Mouse (Mus musculus) embryonic facial prominence, embryonic 11.5 days (tissue): ENCODE data around the gene Tsnaxip1. TPM values are rescaled to one million over a fixed set of nuclear protein-coding genes. Genes with fewer than 3 reads are reported as not detected.

Experiments used
- ATAC-seq: fragments of 200-750 bp; cut with Nextera tagmentation; replicated peaks from 2 replicates; pipeline ENCODE4 v1.8.0; 2017; ENCODE audit warnings: low read depth; ENCODE audit not compliant: insufficient number of reproducible peaks, low FRiP score, low TSS enrichment
- DNase-seq: peaks from one replicate; pipeline ENCODE4 v3.0.0-alpha.2; 2015; ENCODE audit warnings: low spot score
- H3K27ac ChIP-seq: fragments of 300-500 bp; sonication (generic); replicated peaks from 2 replicates; pipeline ENCODE4 v1.5.1; 2014; ENCODE audit warnings: mild to moderate bottlenecking, low read depth, low read length, control low read depth
- H3K27me3 ChIP-seq: fragments of 300-500 bp; sonication (generic); 2 replicates; pipeline ENCODE4 v1.6.1; 2014; ENCODE audit warnings: mild to moderate bottlenecking, low read length, moderate library complexity, mixed read lengths; ENCODE audit not compliant: control insufficient read depth, insufficient read depth
- H3K36me3 ChIP-seq: fragments of 300-500 bp; sonication (generic); replicated peaks from 2 replicates; pipeline ENCODE4 v1.6.1; 2014; ENCODE audit warnings: low read depth, mild to moderate bottlenecking, low read length, moderate library complexity, mixed read lengths; ENCODE audit not compliant: control insufficient read depth, insufficient read depth
- H3K4me1 ChIP-seq: fragments of 300-500 bp; sonication (generic); 2 replicates; pipeline ENCODE4 v1.6.1; 2014; ENCODE audit warnings: low read length, mixed read lengths; ENCODE audit not compliant: control insufficient read depth, insufficient read depth
- H3K4me2 ChIP-seq: fragments of 300-500 bp; sonication (generic); 2 replicates; pipeline ENCODE4 v1.6.1; 2014; ENCODE audit warnings: low read depth, mild to moderate bottlenecking, control low read depth, low read length, moderate library complexity
- H3K4me3 ChIP-seq: fragments of 300-500 bp; sonication (generic); 2 replicates; pipeline ENCODE4 v1.5.1; 2014; ENCODE audit warnings: low read depth, low read length, control low read depth
- H3K9ac ChIP-seq: fragments of 300-500 bp; sonication (generic); replicated peaks from 2 replicates; pipeline ENCODE4 v1.6.1; 2014; ENCODE audit warnings: mild to moderate bottlenecking, control low read depth, low read length
- H3K9me3 ChIP-seq: fragments of 300-500 bp; sonication (generic); replicated peaks from 2 replicates; pipeline ENCODE4 v1.6.1; 2016; ENCODE audit warnings: mild to moderate bottlenecking, low read length, inconsistent platforms, mixed read lengths; ENCODE audit not compliant: control insufficient read depth
- WGBS: fragments of 180-500 bp; shearing (Covaris S2); extraction: QIAGEN DNeasy Blood & Tissue Kit; methylation state at CpG from one replicate; pipeline ENCODE4 v1.1.7; 2014; 5-methylcytosine and 5-hydroxymethylcytosine counted together
- polyA plus RNA-seq: library from polyadenylated mRNA; unstranded; fragments of >200 nt; fragmentation: Nextera tagmentation; extraction: Ambion mirVana; gene quantifications from 2 replicates; pipeline ENCODE4 v1.2.1, GENCODE M21; 2014

Gene Tsnaxip1
- polyA plus RNA-seq, 1 experiment from 2014 or later, result 0.27 TPM

GRCm38 (mm10) chr8:105794009-105794598 is 33.4 kb upstream of the Tsnaxip1 start:
- H3K4me3 ChIP-seq, result no peak overlapping the region
- ATAC-seq, result no peak
- H3K9ac ChIP-seq, result no peak overlapping the region
- H3K4me1 ChIP-seq, result no peaks in the 10 kb centered on the region
- no peaks in the 10 kb centered on the region for H3K36me3 ChIP-seq
- H3K4me2 ChIP-seq, result no peak overlapping the region
- no peak overlapping the region for H3K27ac ChIP-seq
- no peaks in the 10 kb centered on the region for H3K9me3 ChIP-seq
- WGBS, result 91% methylated on average over 3 of the region's 3 CpGs
- DNase-seq, result no peak
- no peaks in the 10 kb centered on the region for H3K27me3 ChIP-seq

GRCm38 (mm10) chr8:105795785-105796184 is 31.7 kb upstream of the Tsnaxip1 start:
- Histone ChIP-seq H3K27ac (no peak overlapping the region), H3K9me3 (no peaks in the 10 kb centered on the region), H3K4me2 (no peak overlapping the region), H3K36me3 (no peaks in the 10 kb centered on the region), H3K9ac (no peak overlapping the region), H3K4me3 (no peak overlapping the region), H3K27me3 (no peaks in the 10 kb centered on the region), H3K4me1 (no peaks in the 10 kb centered on the region)
- DNase-seq, result no peak
- WGBS, result 93% methylated on average over 1 of the region's 1 CpGs
- ATAC-seq, result no peak

GRCm38 (mm10) chr8:105798408-105798807 is 29.1 kb upstream of the Tsnaxip1 start:
- Histone ChIP-seq H3K9me3 (no peaks in the 10 kb centered on the region), H3K9ac (no peak overlapping the region), H3K4me3 (no peak overlapping the region), H3K27ac (no peak overlapping the region), H3K4me1 (no peaks in the 10 kb centered on the region), H3K4me2 (no peak overlapping the region), H3K36me3 (no peaks in the 10 kb centered on the region), H3K27me3 (no peaks in the 10 kb centered on the region)
- DNase-seq, result no peak
- ATAC-seq, result no peak
- WGBS, result 89% methylated on average over 5 of the region's 5 CpGs

- Histone ChIP-seq H3K27ac (no peak overlapping the region), H3K4me1 (no peaks in the 10 kb centered on the region), H3K4me3 (no peak overlapping the region), H3K36me3 (no peaks in the 10 kb centered on the region), H3K9me3 (no peaks in the 10 kb centered on the region), H3K9ac (no peak overlapping the region), H3K27me3 (no peaks in the 10 kb centered on the region), H3K4me2 (no peak overlapping the region)
- peak; percentile 11 for DNase-seq
- no peak for ATAC-seq
- WGBS, result 75% methylated on average over 8 of the region's 8 CpGs
Measured at GRCm38 (mm10) chr8:105799091-105799812, 28.3 kb upstream of the Tsnaxip1 start.

- Histone ChIP-seq H3K36me3 (no peaks in the 10 kb centered on the region), H3K4me2 (no peak overlapping the region), H3K9ac (no peak overlapping the region), H3K4me1 (no peaks in the 10 kb centered on the region), H3K9me3 (no peaks in the 10 kb centered on the region), H3K27me3 (no peaks in the 10 kb centered on the region), H3K4me3 (no peak overlapping the region), H3K27ac (no peak overlapping the region)
- DNase-seq (no peak), ATAC-seq (no peak)
- 91% methylated on average over 6 of the region's 6 CpGs for WGBS
Measured at GRCm38 (mm10) chr8:105801153-105801904, 26.2 kb upstream of the Tsnaxip1 start.

- H3K27ac ChIP-seq, result no peak overlapping the region
- no peaks in the 10 kb centered on the region for H3K27me3 ChIP-seq
- H3K4me2 ChIP-seq, result no peak overlapping the region
- WGBS, result 90% methylated on average over 7 of the region's 7 CpGs
- no peak overlapping the region for H3K4me3 ChIP-seq
- no peaks in the 10 kb centered on the region for H3K9me3 ChIP-seq
- no peak overlapping the region for H3K9ac ChIP-seq
- ATAC-seq (no peak), DNase-seq (no peak)
- H3K36me3 ChIP-seq, result no peaks in the 10 kb centered on the region
- no peaks in the 10 kb centered on the region for H3K4me1 ChIP-seq
Measured at GRCm38 (mm10) chr8:105804797-105805196, 22.7 kb upstream of the Tsnaxip1 start.

GRCm38 (mm10) chr8:105805346-105805745 is 22.2 kb upstream of the Tsnaxip1 start:
- no peak for DNase-seq
- ATAC-seq, result no peak
- Histone ChIP-seq H3K9me3 (no peaks in the 10 kb centered on the region), H3K36me3 (no peaks in the 10 kb centered on the region), H3K4me2 (no peak overlapping the region), H3K27me3 (no peaks in the 10 kb centered on the region), H3K4me3 (no peak overlapping the region), H3K9ac (no peak overlapping the region), H3K27ac (no peak overlapping the region), H3K4me1 (no peaks in the 10 kb centered on the region)
- WGBS, result 83% methylated on average over 3 of the region's 3 CpGs

GRCm38 (mm10) chr8:105805964-105806363 is 21.6 kb upstream of the Tsnaxip1 start:
- Histone ChIP-seq H3K36me3 (no peaks in the 10 kb centered on the region), H3K9me3 (no peaks in the 10 kb centered on the region), H3K9ac (no peak overlapping the region), H3K4me3 (no peak overlapping the region), H3K27me3 (no peaks in the 10 kb centered on the region), H3K27ac (no peak overlapping the region), H3K4me1 (no peaks in the 10 kb centered on the region), H3K4me2 (no peak overlapping the region)
- ATAC-seq, result no peak
- WGBS, result 97% methylated on average over 1 of the region's 1 CpGs
- DNase-seq, result no peak
